Mouse (Mus musculus): ENCODE results near the gene Iqschfp. TPM values are rescaled to one million over a fixed set of nuclear protein-coding genes. Genes with fewer than 3 reads are reported as not detected.

Gene Iqschfp
- polyA plus RNA-seq, 1 experiment: not detected

- TF ChIP-seq GATA1 (IDR thresholded peaks at IDR 0.05; ENCODE audit: low read length): no peak
Measured at GRCm38 (mm10) chr3:68544811-68545210, 652.8 kb downstream of the Iqschfp start.

- TF ChIP-seq GATA1 (IDR thresholded peaks at IDR 0.05; ENCODE audit: low read length): no peak
Measured at GRCm38 (mm10) chr3:68545898-68546297, 653.9 kb downstream of the Iqschfp start.

- no peak for TF ChIP-seq GATA1 (IDR thresholded peaks at IDR 0.05; ENCODE audit: low read length)
Measured at GRCm38 (mm10) chr3:68555087-68555662, 663.1 kb downstream of the Iqschfp start.

GRCm38 (mm10) chr3:68556891-68557290 is 664.9 kb downstream of the Iqschfp start:
- no peak for TF ChIP-seq GATA1 (IDR thresholded peaks at IDR 0.05; ENCODE audit: low read length)

GRCm38 (mm10) chr3:68558744-68559143 is 666.7 kb downstream of the Iqschfp start:
- TF ChIP-seq GATA1 (IDR thresholded peaks at IDR 0.05; ENCODE audit: low read length): no peak

GRCm38 (mm10) chr3:68560057-68560456 is 668.0 kb downstream of the Iqschfp start:
- TF ChIP-seq GATA1 (IDR thresholded peaks at IDR 0.05; ENCODE audit: low read length): no peak

GRCm38 (mm10) chr3:68562838-68563237 is 670.8 kb downstream of the Iqschfp start:
- TF ChIP-seq GATA1 (IDR thresholded peaks at IDR 0.05; ENCODE audit: low read length): no peak

GRCm38 (mm10) chr3:68563922-68564321 is 671.9 kb downstream of the Iqschfp start:
- TF ChIP-seq GATA1 (IDR thresholded peaks at IDR 0.05; ENCODE audit: low read length): no peak

- no peak for TF ChIP-seq GATA1 (IDR thresholded peaks at IDR 0.05; ENCODE audit: low read length)
Measured at GRCm38 (mm10) chr3:68564978-68565674, 673.1 kb downstream of the Iqschfp start.

- no peak for TF ChIP-seq GATA1 (IDR thresholded peaks at IDR 0.05; ENCODE audit: low read length)
Measured at GRCm38 (mm10) chr3:68565675-68566055, 673.6 kb downstream of the Iqschfp start.

- no peak for TF ChIP-seq GATA1 (IDR thresholded peaks at IDR 0.05; ENCODE audit: low read length)
Measured at GRCm38 (mm10) chr3:68567581-68567980, 675.5 kb downstream of the Iqschfp start.

- TF ChIP-seq GATA1 (IDR thresholded peaks at IDR 0.05; ENCODE audit: low read length): no peak
Measured at GRCm38 (mm10) chr3:68568149-68568548, 676.1 kb downstream of the Iqschfp start.

GRCm38 (mm10) chr3:68568716-68569115 is 676.7 kb downstream of the Iqschfp start:
- TF ChIP-seq GATA1 (IDR thresholded peaks at IDR 0.05; ENCODE audit: low read length): no peak

- TF ChIP-seq GATA1 (IDR thresholded peaks at IDR 0.05; ENCODE audit: low read length): no peak
Measured at GRCm38 (mm10) chr3:68570319-68570718, 678.3 kb downstream of the Iqschfp start.

- TF ChIP-seq GATA1 (IDR thresholded peaks at IDR 0.05; ENCODE audit: low read length): no peak
Measured at GRCm38 (mm10) chr3:68572249-68573225, 680.5 kb downstream of the Iqschfp start.

GRCm38 (mm10) chr3:68573226-68573624 is 681.2 kb downstream of the Iqschfp start:
- TF ChIP-seq GATA1 (IDR thresholded peaks at IDR 0.05; ENCODE audit: low read length): no peak
